Mouse (Mus musculus): ENCODE measurements at regions not wholly inside any gene's neighbourhood (a gene's known extent, or its start where the extent isn't known, plus 50 kb on each side); places are given as distances from the start of the nearest gene placed in this dataset.

DNA sequence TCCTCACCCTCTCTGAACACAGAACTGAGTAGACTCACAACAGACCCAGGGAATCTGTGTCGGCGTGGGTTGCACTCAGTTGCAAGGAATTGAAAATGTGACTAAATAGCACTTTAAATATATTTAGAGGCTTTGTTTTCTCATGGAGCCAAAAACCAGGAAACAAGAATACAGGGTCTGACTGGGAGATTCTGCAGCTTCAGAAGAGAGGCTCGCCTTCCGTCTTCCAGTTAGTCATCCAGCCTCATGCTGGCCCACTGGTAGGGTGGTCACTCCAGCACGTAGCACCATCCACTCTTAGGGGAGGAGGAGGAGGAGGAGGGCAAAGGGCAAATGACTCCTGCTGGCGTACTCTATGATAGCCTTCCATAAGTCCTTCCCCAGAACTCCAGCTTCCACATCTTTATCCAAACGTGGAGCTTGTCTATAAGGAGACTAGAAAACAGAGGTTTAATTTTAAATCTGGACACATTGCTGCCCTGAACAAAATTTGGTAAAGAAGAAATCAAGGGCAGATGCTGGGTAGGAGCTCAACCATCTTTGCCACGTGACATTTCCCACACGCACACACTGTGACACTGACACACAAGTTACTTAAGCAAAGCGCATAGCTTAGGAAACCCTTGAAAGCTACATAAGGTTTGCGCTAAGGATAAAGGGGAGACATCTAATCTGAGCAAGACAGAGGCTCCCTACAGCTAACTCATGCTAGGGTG lies 60.8 kb downstream of the Mis18a start:
- ATAC-seq (ENCODE audit: low TSS enrichment), result peak; percentile 77

DNA sequence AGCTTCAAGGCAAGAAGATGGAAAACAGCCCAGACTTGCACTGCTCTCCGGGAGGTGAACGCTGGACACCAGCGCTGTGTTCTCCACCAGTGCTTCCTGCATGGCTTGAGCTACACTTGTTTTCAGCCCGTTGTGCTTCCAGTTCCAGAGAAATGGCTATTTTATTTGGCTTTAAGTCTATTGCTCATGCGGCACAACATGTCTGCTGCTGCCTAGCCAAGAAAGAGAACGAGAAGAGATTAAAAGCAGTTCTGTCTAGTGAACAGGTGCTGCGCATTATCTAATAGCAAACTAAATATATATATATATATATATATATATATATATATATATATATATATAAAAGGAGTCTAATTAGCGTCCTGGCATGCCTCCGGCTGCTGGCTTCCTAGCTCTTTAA lies 63.1 kb downstream of the Mis18a start:
- ATAC-seq (ENCODE audit: low TSS enrichment), result 0 out of 2 replicates have a peak, but pooled peaks have one; percentile 33

DNA sequence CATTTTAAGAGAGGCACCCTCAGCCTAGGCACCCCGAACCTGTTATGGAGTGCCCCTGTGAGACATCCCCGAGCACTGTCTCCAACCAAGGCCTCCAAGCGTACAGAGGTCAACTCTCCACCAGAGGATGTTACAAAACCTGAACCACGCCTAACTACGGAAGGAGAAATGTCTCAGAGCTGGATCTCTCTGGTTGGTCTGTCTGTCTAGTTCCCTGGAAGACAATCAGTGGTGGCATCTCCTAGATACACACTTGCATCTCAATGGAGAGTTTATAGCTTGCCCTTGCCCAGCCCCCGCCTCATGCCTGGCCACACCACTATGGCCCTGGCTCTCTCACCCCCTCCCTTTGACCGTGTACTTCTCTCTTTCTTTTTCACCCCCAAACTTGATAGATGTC lies 69.2 kb downstream of the Mis18a start:
- no peak for ATAC-seq (ENCODE audit: low TSS enrichment)

DNA sequence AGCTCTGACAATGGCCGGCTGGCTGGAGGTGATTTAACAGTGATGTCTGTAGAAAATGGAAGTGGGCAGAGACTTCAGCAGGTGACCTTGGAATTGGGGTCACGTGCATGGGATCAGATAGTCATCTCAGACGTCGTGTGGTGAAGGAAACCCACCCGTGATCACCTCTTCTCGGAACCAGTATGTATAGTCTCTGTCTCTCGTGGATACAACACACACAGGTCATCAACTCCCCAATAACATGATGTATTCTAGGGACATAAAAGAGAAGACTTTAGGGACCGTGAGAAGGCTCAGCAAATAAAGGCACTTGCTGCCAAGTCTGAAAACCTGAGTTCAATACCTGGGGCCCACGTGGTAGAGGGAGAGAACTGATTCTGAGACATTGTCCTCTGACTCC lies 70.2 kb downstream of the Mis18a start:
- no peak for ATAC-seq (ENCODE audit: low TSS enrichment)

DNA sequence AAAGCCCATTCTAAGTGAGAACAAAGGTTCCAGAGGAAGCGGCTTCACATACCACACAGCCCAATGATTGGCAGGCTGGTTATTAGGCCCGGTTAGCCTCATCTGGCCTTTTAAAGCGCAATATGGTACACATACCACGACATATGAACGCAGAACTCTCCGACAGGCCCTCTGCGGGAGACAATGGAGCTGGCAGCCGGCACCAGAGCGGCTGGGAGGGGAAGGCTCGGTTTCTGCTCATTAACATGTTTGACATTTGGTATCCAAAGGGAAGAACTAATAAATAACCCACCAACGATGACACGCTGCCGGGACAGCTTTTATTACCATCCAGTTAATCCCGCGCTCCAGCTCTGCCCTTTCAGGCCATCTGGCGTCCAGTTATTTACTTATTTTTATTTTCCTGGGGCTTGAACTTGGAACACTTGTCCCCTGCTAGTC lies 70.6 kb downstream of the Mis18a start:
- ATAC-seq (ENCODE audit: low TSS enrichment), result no peak

DNA sequence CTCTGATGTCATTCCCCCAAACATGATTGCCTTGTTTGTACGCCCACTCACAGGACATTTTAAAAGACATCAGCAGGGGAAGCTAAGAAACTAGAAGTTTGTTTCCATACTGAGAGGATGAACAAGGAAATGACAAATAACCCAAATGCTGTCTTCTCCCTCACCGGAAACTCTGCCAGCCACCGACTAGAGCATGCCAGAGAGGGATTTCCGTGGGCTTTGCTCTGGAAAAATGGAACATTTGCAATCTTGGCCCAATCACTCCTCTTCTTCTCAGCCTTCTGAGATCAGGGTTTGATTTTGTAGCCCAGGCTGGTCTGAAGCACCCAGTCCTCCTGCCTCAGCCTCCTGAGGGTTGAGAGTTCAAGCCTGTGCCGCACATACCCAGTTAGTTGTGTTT lies 72.4 kb downstream of the Mis18a start:
- peak; percentile 84 for ATAC-seq (ENCODE audit: low TSS enrichment)

DNA sequence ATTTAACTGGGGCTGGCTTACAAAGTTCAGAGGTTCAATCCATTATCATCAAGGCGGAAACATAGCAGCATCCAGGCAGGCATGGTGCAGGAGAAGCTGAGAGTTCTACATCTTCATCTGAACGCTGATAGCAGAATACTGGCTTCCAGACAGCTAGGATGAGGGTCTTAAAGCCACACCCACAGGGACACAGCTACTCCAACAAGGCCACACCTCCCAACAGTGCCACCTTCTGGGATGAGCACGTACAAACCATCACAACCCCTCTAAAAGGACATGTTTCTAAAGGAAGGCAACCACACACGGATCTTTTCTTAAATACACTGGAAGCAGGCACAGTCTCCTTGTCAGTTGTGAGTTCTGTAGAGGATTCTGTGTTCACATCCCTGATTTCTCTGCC lies 74.4 kb downstream of the Mis18a start:
- no peak for ATAC-seq (ENCODE audit: low TSS enrichment)

DNA sequence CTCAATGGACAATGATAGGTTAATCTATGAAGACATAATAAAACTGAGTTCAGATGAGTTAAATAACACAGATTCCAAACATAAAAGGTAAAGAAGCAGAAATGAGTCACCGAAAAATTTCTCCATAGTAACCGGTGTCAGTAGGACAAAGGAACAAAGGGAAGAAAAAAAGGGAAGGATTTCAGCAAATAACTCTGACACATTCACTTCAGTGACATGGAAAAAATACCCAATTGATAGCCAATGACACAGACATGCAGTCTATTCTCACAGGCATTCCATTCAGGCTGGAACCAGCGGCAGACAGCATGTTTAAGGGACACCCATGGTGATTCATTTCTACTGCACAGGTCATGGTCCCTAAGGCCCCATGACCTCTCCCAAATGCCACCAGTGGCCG lies 79.0 kb downstream of the Mis18a start:
- no peak for ATAC-seq (ENCODE audit: low TSS enrichment)

DNA sequence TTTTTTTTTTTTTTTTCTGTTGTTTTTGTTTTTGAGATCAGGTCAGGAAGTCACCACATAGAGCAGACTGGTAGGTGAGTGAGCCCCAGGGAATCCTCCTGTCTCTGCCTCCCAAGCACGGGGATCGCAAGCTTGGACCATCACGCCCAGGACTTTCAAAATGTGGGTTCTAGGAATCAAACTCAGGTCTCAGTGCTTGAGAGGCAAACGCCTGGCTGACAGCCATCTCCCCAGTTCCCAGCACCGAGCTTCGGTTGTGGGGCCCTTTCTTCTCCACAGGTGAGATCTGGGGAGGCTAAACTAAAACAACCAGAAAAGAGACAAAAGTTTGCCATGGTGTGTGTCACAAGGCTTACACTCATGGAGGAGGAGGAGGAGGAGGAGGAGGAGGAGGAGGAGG lies 84.5 kb downstream of the Mis18a start:
- ATAC-seq (ENCODE audit: low TSS enrichment), result no peak

DNA sequence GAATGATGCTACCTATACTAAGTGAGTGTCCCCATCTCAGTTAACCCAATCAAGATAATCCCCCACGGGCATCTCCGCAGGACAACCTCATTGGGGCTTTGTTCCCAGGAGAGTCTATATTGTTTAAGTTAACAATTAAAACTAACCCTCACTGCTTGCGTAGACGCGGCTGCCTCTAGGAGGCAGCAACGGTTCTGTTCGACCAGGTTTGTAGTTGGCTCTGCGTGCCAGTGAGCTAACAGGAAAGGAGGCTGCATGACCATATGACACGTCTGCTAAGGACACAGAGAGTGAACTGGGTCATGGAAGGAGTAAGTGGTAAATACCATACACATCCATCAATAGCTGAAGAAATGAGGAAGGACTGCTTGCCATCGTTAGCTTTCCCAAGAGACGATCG lies 92.0 kb downstream of the Mis18a start:
- ATAC-seq (ENCODE audit: low TSS enrichment), result no peak

DNA sequence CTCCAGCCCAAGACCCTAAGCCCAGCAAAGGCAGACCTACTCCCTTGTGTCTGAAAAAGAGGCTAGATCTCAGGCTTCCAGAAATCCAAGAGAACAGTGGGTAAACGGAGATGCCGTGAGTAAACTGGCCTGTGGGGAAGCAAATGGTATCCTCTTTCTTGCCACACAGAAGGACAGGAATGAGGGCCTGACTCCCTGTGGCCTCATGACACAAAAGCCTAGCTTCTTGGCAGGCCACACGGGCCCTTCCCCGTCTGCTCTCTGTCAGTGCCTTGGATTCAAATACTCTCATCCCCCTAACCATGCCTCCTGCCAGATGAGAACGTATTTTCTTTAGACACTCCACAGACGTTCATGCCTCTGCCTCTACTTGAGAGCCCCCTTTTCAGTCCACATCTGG lies 97.2 kb downstream of the Mis18a start:
- no peak for ATAC-seq (ENCODE audit: low TSS enrichment)

DNA sequence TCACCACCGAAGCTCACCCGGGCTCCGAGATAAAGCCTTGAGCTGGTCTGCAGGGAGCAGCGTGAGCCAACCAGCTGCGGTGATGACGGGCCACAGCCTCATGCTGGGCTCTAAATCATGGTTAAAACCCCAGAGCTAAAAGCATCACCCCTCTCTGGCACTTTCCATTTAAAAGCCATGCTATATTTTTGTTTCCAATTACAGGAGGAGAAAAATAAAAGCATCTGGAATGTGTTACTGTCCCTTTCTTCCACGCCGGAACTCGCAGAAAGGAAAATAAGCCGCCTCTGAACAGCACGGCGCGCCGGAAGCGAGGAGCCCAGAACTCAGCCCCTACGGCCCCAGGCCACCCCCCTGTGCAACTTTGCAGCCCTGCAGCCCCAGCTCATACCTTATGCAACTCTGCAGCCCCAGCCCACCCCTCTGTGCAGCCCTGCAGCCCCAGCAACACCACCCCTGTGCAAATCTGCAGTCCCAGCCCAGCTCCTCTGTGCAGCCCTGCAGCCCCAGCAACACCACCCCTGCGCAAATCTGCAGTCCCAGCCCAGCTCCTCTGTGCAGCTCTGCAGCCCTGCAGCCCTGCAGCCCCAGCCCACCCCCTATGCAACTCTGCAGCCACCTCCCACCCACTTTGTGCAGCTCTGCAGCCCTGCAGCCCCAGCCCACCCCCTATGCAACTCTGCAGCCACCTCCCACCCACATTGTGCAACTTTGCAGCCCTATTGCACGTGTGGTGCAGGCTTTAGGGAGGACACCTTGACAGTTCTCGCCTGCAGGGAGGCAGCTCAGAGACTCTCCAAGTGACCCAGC lies 97.9 kb downstream of the Mis18a start:
- ATAC-seq (ENCODE audit: low TSS enrichment), result peak; percentile 59

DNA sequence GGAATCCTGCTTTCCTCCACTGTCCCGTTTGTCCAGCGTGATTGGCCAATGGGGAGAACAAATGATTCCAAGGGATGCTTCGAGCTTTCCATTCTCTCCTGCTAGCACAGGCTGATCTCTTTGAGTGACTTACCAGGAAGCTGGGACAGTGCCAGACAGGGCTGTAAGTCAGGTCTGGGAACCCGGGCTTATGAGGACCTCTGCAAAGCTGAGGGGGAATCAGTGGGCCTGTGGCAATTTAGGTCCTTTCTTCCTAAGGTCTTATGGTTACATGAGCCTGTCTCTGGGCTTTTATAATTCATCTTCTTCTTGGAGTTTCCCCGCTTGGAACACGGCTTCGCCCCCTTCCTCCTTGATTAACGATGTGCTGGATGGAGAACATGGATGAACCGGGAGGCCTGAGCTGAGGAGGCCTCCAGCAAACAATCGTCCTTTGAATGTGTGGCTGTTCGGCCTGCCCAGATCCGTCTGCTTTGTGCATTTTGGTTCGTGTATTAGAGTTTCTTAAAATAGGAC lies 98.5 kb downstream of the Mis18a start:
- no peak; the same call in 1 of the 2 replicates for ATAC-seq (ENCODE audit: low TSS enrichment)

DNA sequence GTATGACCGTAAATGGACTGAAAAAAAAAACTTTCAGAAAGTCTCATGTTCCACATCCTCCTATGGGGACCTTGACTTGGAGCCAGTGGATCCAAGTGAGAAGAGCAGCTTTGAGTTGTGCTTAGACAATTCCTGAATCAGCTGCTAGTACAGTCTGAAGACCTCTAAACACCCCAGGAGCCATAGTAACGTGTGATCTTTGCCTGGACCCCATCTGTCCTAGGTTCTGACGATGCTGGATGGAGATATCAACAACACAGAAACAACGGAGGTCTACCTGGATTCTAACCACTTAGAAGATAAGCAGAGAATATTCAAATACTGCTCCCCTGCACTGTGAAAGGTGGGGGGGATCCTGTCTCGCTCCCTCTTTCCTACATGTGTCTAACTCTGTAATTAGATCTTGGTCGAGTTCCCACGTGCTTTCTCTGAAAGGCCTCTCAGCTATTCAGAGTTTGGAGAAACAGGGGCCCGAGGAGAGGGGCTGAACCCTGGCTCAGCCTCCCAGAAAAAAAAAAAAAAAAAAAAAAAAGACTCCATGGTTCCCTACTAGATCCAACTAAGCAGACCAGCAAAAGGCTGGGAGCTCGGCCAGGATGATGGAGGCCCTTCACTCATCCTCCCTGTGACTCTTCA lies 101.1 kb downstream of the Mis18a start:
- no peak for ATAC-seq (ENCODE audit: low TSS enrichment)

DNA sequence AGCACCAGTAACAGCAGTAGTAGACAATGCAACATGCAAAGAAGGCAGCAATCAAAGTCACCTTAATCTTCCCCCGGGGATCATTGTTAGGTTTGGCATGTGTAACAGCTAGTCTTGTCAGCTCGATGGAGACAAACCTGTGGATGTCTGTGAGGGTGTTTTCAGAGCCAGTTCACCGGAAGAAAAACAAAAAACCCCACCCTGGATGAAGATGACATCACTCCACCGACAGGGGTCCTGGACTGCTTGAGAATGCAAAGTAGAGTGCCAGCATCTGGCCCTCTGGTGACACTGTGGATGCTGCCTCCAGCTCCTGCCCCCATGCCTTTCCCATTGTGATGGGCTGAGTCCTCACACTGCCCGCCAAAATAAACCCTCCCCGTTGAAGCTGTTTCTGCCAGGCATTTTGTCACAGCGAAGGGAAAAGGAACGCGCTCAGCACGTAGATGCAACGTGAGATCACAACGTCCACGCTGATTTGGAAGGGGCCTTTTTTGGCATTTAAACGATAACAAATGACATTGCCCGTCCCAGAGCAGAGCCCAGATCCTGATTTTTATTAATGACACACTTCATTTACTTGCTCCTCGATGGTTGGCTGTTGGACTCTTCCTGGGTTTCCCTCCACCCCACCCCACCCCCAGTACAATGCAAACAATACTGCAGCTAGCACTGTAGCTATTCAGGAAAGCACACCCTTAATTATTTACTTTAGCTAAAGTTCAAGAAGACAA lies 101.7 kb downstream of the Mis18a start:
- no peak for ATAC-seq (ENCODE audit: low TSS enrichment)

DNA sequence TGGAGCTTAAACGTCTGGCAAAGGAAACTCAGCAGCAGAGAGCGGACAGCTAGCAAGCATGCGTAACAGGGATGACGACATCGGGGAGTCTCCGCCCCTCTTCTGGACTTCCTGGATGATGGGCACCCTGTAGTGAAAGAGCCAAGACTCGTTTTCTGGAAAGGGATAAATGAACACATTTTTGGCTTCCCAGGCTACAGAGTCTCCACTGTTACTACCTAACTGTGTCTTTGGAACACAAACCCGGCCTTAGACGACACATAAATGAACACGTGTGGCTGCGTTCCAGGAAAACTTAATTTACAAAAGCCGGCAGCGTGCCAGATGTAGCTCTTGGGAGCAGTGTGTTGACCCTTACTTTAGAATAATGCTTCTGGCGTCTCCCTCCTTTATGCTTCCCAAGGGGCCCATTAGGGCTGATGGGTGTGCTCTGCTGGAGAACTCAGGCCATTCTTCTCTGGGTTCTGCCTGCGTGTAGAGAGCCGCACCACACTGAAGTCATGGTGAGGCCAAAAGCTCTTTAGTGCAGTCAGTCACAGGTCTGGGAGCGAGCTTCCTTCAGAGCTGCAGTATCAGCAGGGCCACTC lies 103.1 kb downstream of the Mis18a start:
- 0 out of 2 replicates have a peak, but pooled peaks have one; percentile 6 for ATAC-seq (ENCODE audit: low TSS enrichment)

DNA sequence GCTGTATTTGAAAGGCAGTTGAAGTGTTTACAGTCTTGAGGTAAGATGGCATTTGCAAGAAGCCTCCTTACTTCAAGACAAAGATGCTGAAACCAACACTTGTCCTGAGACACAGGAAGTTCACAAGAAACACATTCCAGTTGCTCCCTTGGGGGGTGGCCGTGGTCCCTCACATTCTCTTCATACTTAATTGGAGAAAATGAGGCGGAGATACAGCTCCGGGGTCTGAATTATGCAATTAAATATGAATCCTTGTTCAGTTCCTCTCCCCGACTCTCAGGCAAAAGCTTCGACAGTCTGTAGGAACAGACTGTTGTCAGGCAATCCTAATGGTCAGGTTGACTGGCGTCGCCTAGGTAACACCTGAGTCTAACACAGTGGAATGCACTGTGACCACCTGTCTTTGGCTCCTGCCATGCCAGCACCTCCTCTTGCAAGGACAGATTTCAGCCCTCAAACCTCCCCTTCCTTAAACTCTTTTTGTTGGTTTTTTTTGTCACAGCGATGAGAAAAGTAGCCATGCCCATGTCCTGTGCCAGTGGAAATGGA lies 104.5 kb downstream of the Mis18a start:
- ATAC-seq (ENCODE audit: low TSS enrichment), result no peak

DNA sequence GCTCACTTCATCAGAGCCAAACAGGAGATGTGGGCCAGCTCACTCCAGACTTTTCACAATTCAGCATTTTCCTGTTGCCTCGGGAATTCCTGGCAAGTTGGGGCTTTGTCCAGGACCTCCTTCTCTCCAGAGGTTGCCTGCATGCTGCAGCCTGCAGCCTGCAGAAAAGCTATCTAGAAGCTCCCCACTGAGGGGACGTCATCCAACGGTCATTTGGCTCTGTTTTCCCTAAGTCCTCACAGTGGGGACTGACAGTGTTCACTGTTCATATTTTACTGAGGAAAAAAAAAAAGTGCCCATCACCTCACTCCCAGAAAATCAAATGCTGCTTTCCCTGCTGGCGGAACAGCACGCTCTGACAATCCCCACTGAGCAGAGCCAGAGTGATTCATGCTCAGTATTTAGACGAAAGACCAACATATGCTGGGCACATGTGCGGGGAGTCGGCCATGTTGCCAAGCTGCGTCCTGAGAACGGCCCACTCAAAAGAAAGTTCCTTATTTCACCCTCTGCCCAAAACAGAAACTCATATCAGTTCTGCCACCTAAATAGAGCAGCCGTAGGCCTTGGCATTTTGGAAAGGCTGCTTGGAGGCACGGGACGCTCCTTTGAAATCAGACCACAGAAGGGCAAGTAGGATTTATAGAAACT lies 105.3 kb downstream of the Mis18a start:
- ATAC-seq (ENCODE audit: low TSS enrichment), result peak; percentile 86

DNA sequence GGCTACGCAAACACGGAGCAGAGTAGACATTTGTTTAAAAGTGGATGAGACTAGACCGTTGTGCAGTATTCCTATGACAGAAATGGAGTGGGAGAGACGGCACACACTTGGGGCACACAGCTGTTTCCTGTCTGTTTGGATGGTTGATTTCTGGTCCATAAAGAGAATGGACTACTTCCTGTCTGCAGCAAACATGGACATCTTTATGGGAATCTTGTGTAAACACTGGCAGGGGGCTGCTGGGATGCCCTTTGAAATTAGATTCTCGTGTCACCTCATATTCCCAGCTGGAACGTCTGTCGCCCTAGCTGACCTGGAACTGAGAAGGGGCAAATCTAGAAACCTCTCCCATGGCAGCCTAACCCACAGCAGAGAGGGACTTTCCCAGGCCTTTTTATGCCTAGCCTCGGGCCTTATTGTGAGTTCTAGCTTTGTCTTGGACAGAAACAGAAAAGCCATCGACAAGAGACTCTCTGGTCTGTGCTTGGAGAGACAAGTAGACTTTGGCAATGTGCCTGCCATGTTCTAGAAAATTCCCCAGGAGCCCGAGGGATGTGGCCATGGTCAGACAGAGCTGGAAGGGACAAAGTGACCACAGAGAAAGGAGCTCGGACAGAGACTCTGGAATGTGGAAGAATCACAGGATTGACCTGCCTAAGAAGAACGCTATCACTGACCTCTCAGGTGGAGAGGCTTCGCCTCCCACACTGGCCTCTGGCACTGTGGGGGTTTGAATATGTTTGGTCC lies 107.5 kb downstream of the Mis18a start:
- no peak for ATAC-seq (ENCODE audit: low TSS enrichment)

DNA sequence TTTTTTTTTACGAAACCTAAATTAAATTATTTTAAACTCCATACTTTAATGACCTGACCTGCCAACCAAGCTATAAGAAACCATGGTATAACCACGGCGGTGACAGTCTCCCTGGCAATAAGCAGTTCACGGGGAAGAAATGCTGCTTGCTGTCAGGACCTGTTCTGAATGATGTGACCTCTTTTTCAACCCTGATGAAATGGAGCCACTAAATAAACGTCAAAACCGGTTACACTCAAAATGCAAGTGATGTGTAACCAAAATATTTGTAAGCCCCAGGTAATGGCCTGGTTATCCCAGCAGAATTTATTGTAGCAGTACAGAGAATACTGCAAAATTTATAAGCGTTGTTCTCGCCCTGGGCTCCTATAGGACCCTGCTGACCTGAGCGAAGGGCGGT lies 111.4 kb downstream of the Mis18a start:
- no peak for ATAC-seq (ENCODE audit: low TSS enrichment)

Measured in frontal cortex, adult (tissue).